ENCODE assay signal across 7 mouse cellular contexts in the genomic region with DNA sequence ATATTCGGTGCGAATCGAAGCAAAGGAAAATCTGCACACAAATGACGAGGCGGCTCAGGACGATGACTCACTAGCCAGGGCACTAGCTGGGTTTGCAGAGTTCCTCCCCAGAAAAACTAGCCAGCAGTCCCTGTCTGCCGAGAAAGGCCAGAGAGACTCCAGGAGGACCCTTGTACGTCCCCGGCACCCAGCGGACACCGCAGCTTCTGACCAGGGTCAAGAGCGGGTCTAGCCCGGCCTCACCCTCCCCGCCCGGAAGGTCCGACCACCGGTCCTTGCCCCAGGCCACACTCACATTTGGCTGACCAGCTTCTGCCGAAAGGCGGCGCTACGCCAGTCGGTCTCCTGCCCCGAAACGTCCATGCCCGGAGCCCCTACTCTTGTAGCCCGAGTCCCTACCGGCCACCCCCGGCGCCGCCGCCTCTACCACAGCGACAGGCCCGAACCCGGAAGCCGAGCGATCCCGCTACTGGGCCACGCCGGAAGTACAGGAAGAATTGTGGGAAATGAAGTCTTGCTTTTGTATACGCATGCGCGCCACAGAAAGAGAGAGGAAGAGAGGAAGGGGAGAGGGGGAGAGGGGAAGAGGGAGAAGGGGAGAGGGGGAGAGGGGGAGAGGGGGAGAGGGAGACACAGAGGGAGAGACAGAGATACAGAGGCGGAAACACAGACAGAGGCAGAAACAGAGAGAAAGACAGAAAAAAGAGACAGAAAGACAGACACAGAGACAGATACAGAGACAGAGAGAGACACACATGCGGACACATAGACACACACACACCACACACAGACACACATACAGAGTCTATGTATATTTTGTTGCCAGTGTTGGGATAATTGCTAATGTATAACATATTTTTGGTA. TPM values are rescaled to one million over a fixed set of nuclear protein-coding genes. Genes with fewer than 3 reads are reported as not detected.
A peak's percentile ranks its signal among the peaks of the same experiment; 100 is the strongest.
DNase-seq lines count a peak whose midpoint lies in the region; ATAC-seq lines count a peak whose summit lies in the region.

No protein-coding gene starts in this region.

- peak overlapping the region; percentile 69 for H3K4me2 ChIP-seq in intestine, embryonic 15.5 days (replicated peaks)

- H3K4me3 ChIP-seq in intestine, embryonic 15.5 days (replicated peaks) = peak overlapping the region; percentile 82
- peak overlapping the region; percentile 73 for H3K4me3 ChIP-seq in midbrain, embryonic 10.5 days

- no peaks in the 10 kb centered on the region for H3K27me3 ChIP-seq in intestine, embryonic 15.5 days (replicated peaks)
- no peaks in the 10 kb centered on the region for H3K27me3 ChIP-seq in midbrain, embryonic 10.5 days (ENCODE audit: low read depth, poor library complexity, severe bottlenecking)

- intact Hi-C loops in left cerebral cortex, postnatal 25 days (cut with DNase I) = no loop called here

- H3K4me1 ChIP-seq in intestine, embryonic 15.5 days (replicated peaks) = peaks cover 7% of the 10 kb centered on the region
- peaks cover 21% of the 10 kb centered on the region for H3K4me1 ChIP-seq in midbrain, embryonic 10.5 days

- peak overlapping the region; percentile 86 for H3K9ac ChIP-seq in intestine, embryonic 15.5 days

- DNase-seq in adrenal gland, adult (ENCODE audit: inconsistent age in 2 of 2, low spot score in 1 of 2) = peak; percentile 92 to 97
- DNase-seq in embryo, embryonic 10.5 days (ENCODE audit: low spot score) = peak; percentile 94
- DNase-seq in gastrocnemius, postnatal 25 days = peak; percentile 86
- peak; percentile 91 to 95 for DNase-seq in left cerebral cortex, postnatal 25 days (ENCODE audit: low spot score in 2 of 2)
- peak; percentile 94 for DNase-seq in midbrain, embryonic 10.5 days (ENCODE audit: low spot score)
- DNase-seq in right cerebral cortex, postnatal 4 days = peak; percentile 89

- H3K36me3 ChIP-seq in intestine, embryonic 15.5 days = no peaks in the 10 kb centered on the region
- no peaks in the 10 kb centered on the region for H3K36me3 ChIP-seq in midbrain, embryonic 10.5 days

- peak; percentile 91 for ATAC-seq in intestine, embryonic 15.5 days

- 1% methylated on average over 44 of the region's 44 CpGs for WGBS in intestine, embryonic 15.5 days
- 2% methylated on average over 44 of the region's 44 CpGs for WGBS in midbrain, embryonic 10.5 days

- no peaks in the 10 kb centered on the region for H3K9me3 ChIP-seq in intestine, embryonic 15.5 days
- H3K9me3 ChIP-seq in midbrain, embryonic 10.5 days (replicated peaks) = no peaks in the 10 kb centered on the region

- H3K27ac ChIP-seq in intestine, embryonic 15.5 days = peak overlapping the region; percentile 83
- H3K27ac ChIP-seq in midbrain, embryonic 10.5 days (replicated peaks) = peak overlapping the region; percentile 88

RNA-seq across cellular contexts. Expression of a gene that starts 10.0 kb away (rescaled TPM):
- total RNA-seq in gastrocnemius, postnatal 25 days (2021) = 10 to 100 TPM; 18.1 to 18.9 TPM
- polyA plus RNA-seq in intestine, embryonic 15.5 days (2015; fragmentation: Nextera tagmentation; extraction: Ambion mirVana) = 38.0 and 43.0 TPM in 2 replicates
- total RNA-seq in left cerebral cortex, postnatal 25 days (2021) = 10 to 100 TPM; 66.3 to 69.1 TPM
- polyA plus RNA-seq in midbrain, embryonic 10.5 days (2016; fragmentation: Nextera tagmentation; extraction: Ambion mirVana) = 45.2 and 47.8 TPM in 2 replicates

RNA-seq across cellular contexts. Expression of a gene that starts 36.7 kb away (rescaled TPM):
- total RNA-seq in gastrocnemius, postnatal 25 days (2021) = 10 to 100 TPM; 15.4 to 18.8 TPM
- polyA plus RNA-seq in intestine, embryonic 15.5 days (2015; fragmentation: Nextera tagmentation; extraction: Ambion mirVana) = 52.3 and 55.6 TPM in 2 replicates
- total RNA-seq in left cerebral cortex, postnatal 25 days (2021) = 100 to 1,000 TPM in 1 of 2 experiments, 10 to 100 TPM in 1; 87.8 to 101 TPM
- polyA plus RNA-seq in midbrain, embryonic 10.5 days (2016; fragmentation: Nextera tagmentation; extraction: Ambion mirVana) = 52.6 and 57.4 TPM in 2 replicates

Comparison
In these comparisons a context has a peak if more than half of its experiments do, and no peak if none do; other contexts are left out.
1. Peak in every context shown above with its lines: DNase-seq, ATAC-seq, H3K4me3 ChIP-seq and H3K27ac ChIP-seq.
2. RNA of a gene that starts 36.7 kb away (total RNA-seq): 87.8 to 101 TPM in left cerebral cortex, postnatal 25 days; 15.4 to 18.8 TPM in gastrocnemius, postnatal 25 days; every median in the first group is over 4 times any median in the second.